Mouse (Mus musculus) embryonic facial prominence, embryonic 12.5 days (tissue): ENCODE measurements around the gene Ncapd3. TPM values are rescaled to one million over a fixed set of nuclear protein-coding genes. Genes with fewer than 3 reads are reported as not detected.

Experiments used
- ATAC-seq: fragments of 200-750 bp; cut with Nextera tagmentation; 2 replicates; pipeline ENCODE4 v1.8.0; 2017; ENCODE audit not compliant: insufficient number of reproducible peaks, insufficient read depth, low FRiP score, low TSS enrichment
- H3K27ac ChIP-seq: fragments of 300-500 bp; sonication (generic); 2 replicates; pipeline ENCODE4 v1.5.1; 2016; ENCODE audit warnings: mild to moderate bottlenecking
- H3K27me3 ChIP-seq: fragments of 300-500 bp; sonication (generic); 2 replicates; pipeline ENCODE4 v1.6.1; 2016; ENCODE audit warnings: mild to moderate bottlenecking, moderate library complexity
- H3K36me3 ChIP-seq: fragments of 300-500 bp; sonication (generic); 2 replicates; pipeline ENCODE4 v1.6.1; 2016; ENCODE audit warnings: mild to moderate bottlenecking
- H3K4me1 ChIP-seq: fragments of 300-500 bp; sonication (generic); 2 replicates; pipeline ENCODE4 v1.6.1; 2016
- H3K4me2 ChIP-seq: fragments of 300-500 bp; sonication (generic); replicated peaks from 2 replicates; pipeline ENCODE4 v1.6.1; 2016; ENCODE audit warnings: mild to moderate bottlenecking, moderate library complexity
- H3K4me3 ChIP-seq: fragments of 300-500 bp; sonication (generic); 2 replicates; pipeline ENCODE4 v1.5.1; 2016; ENCODE audit warnings: mild to moderate bottlenecking
- H3K9ac ChIP-seq: fragments of 300-500 bp; sonication (generic); 2 replicates; pipeline ENCODE4 v1.6.1; 2016; ENCODE audit warnings: mild to moderate bottlenecking, moderate library complexity
- H3K9me3 ChIP-seq: fragments of 300-500 bp; sonication (generic); 2 replicates; pipeline ENCODE4 v1.6.1; 2016; ENCODE audit warnings: mild to moderate bottlenecking, moderate library complexity
- WGBS: fragments of 180-500 bp; shearing (Covaris S2); methylation state at CpG from one replicate; pipeline ENCODE4 v1.1.7; 2016; 5-methylcytosine and 5-hydroxymethylcytosine counted together
- polyA plus RNA-seq: library from polyadenylated mRNA; unstranded; fragments of >200 nt; fragmentation: Nextera tagmentation; extraction: Ambion mirVana; gene quantifications from 2 replicates; pipeline ENCODE4 v1.2.1, GENCODE M21; 2016

The Ncapd3 gene
- 33.4 and 35.6 TPM in 2 replicates for polyA plus RNA-seq

DNA sequence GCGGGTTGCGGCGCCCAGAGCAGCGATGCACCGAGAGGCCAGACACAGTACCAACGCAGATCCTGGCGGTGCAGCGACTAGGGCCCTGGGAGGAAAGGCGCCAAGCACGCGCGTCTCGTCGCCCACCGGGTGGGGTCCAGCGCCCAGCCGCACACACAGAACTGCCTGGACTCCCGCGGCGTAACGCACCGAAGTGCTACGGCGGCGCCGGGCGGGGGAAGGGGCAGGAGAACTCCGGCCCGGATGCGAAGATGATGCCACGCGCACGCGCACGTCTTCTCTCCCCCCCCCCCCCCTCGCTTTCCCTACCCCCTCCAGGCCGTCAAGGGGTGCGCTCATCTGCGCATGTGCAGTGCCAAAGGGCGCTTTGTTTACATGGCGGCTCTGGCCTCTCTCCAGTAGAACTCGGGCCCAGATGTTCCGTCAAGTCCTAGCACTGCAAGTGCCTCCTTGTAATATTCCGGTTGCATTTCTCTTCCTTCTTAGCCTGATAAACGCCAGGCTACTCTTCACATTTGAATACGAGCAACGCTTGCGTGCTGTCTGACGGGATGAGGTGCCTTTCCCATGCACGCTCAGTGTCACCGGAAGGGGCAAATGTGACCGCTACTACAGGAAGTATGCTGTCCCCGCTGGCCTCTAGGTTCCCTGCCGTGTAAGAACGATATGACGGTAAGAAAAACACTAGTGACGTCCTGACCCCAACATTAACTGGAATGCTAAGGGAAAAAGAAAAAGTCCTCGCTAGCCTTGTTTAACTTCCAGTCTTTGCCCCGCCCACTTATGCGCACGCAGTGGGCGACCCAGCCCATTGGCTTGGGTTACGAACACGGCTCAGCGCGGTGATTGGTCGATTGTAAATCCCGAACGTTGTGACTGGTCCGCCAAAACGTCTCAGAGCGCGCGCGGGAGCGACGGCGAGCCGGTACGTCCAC is at the start of gene Ncapd3, which contains the start of gene Vps26b:
TSS of gene Ncapd3 (plus strand) at position 348 of the 935 bp plus-strand sequence.
TSS of gene Vps26b (minus strand) at position 238 of the 935 bp plus-strand sequence.
- Histone ChIP-seq H3K27me3 (no peaks in the 10 kb centered on the region), H3K9me3 (no peaks in the 10 kb centered on the region), H3K27ac (peak within 1 kb of the TSS; percentile 90), H3K4me1 (peaks cover 39% of the 10 kb centered on the region), H3K4me3 (peak within 1 kb of the TSS; percentile 98), H3K4me2 (peak within 1 kb of the TSS; percentile 88), H3K36me3 (no peaks in the 10 kb centered on the region), H3K9ac (peak within 1 kb of the TSS; percentile 95)
- under 1% methylated on average over 67 of the region's 80 CpGs for WGBS
- peak; percentile 93 for ATAC-seq

DNA sequence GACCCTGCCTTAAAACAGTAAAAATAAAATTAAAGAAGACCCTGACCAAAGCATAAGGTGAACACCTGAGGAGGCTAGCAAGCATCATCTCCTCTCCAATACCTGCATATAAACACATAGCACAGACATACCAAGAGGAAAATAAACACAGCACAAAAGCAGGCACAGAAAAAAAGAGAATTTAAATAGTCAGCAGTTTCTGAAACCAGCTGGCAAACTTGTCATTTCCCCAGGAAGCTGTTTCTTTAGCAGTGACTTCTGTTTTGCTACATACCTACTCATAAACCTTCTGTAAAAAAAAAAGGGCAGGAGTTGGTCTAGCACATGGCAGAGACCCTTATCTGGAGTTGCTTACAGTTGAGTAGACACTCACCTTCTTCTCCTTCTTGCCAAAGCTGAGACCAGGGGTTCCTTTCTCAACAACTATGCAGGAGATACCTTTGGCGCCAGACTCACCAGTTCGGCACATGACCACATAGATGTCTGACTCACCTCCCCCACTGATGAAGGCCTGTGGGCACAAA is 44.8 kb upstream of the Ncapd3 start:
- 93% methylated on average over 2 of the region's 2 CpGs for WGBS
- H3K4me1 ChIP-seq: no peaks in the 10 kb centered on the region
- no peak for ATAC-seq
- no peaks in the 10 kb centered on the region for H3K9me3 ChIP-seq
- H3K27me3 ChIP-seq: no peaks in the 10 kb centered on the region
- no peak overlapping the region for H3K9ac ChIP-seq
- H3K4me2 ChIP-seq: no peak overlapping the region
- H3K36me3 ChIP-seq: peaks cover 57% of the 10 kb centered on the region
- H3K4me3 ChIP-seq: no peak overlapping the region
- H3K27ac ChIP-seq: no peak overlapping the region

GRCm38 (mm10) chr9:26985668-26986277 is 44.2 kb upstream of the Ncapd3 start:
- no peaks in the 10 kb centered on the region for H3K27me3 ChIP-seq
- no peaks in the 10 kb centered on the region for H3K9me3 ChIP-seq
- H3K9ac ChIP-seq: no peak overlapping the region
- ATAC-seq: no peak
- H3K4me2 ChIP-seq: no peak overlapping the region
- H3K36me3 ChIP-seq: peaks cover 63% of the 10 kb centered on the region
- no peak overlapping the region for H3K27ac ChIP-seq
- H3K4me3 ChIP-seq: no peak overlapping the region
- H3K4me1 ChIP-seq: no peaks in the 10 kb centered on the region
- WGBS: 95% methylated on average over 6 of the region's 6 CpGs

DNA sequence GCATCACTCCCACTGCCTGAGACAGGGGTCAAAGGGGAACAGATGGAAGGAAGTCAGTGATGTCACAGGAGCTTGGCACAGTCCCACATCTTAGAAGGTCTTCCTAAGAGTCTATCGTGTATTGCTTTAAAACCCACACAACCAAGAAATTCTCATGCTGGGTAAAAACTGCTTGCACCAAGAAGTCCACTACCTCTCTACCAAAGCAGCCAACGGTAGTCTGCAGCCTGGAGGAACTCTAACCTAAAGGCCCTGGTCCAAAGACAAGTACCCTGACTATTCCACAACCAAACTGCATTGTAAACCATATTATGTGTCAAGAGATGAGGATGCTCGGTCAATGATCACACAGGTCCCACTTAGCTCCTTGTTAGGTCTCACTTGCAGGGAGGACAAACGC is 39.8 kb upstream of the Ncapd3 start:
- Histone ChIP-seq H3K9ac (no peak overlapping the region), H3K27me3 (no peaks in the 10 kb centered on the region), H3K9me3 (no peaks in the 10 kb centered on the region), H3K4me1 (no peaks in the 10 kb centered on the region), H3K4me3 (no peak overlapping the region), H3K36me3 (peaks cover 59% of the 10 kb centered on the region), H3K27ac (no peak overlapping the region), H3K4me2 (no peak overlapping the region)
- 96% methylated on average over 4 of the region's 4 CpGs for WGBS
- no peak for ATAC-seq

- peaks cover 41% of the 10 kb centered on the region for H3K36me3 ChIP-seq
These were observed 36.9 kb upstream of the Ncapd3 start for GRCm38 (mm10) chr9:26993118-26993517.

DNA sequence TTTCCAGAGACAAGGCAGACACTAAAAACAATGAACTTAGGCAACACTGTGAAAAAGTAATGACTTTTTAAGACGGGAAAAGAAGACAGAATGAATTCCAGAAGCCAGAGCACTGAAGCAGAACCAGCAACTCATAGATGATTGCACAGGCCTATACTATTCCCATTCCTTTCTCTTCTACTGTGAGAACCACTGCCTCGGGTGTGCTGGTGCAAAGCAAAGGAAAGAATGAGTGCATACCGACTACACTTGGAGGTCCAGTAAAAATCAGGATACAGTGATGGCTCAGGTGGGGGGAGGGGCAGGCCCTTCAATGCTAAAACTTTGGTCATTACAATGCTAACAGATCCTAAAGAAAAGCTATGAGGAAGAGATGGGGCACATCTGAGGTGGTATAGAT is 36.1 kb upstream of the Ncapd3 start:
- Histone ChIP-seq H3K27me3 (no peaks in the 10 kb centered on the region), H3K27ac (no peak overlapping the region), H3K4me3 (no peak overlapping the region), H3K4me1 (0 out of 2 replicates have a peak, but pooled peaks cover 5% of the 10 kb centered on the region), H3K36me3 (peaks cover 34% of the 10 kb centered on the region), H3K9ac (no peak overlapping the region), H3K9me3 (no peaks in the 10 kb centered on the region), H3K4me2 (no peak overlapping the region)
- no peak for ATAC-seq
- WGBS: 72% methylated on average over 3 of the region's 3 CpGs

More at GRCm38 (mm10) chr9:26993118-26993517, 36.9 kb upstream of the Ncapd3 start:
- H3K27ac ChIP-seq: no peak overlapping the region
- no peaks in the 10 kb centered on the region for H3K9me3 ChIP-seq
- no peak overlapping the region for H3K4me3 ChIP-seq
- ATAC-seq: no peak
- H3K27me3 ChIP-seq: no peaks in the 10 kb centered on the region
- H3K4me2 ChIP-seq: no peak overlapping the region
- 0 out of 2 replicates have a peak, but pooled peaks cover 3% of the 10 kb centered on the region for H3K4me1 ChIP-seq
- WGBS: 92% methylated on average over 10 of the region's 10 CpGs
- H3K9ac ChIP-seq: no peak overlapping the region

GRCm38 (mm10) chr9:26997062-26997461 is 32.9 kb upstream of the Ncapd3 start:
- H3K27me3 ChIP-seq: no peaks in the 10 kb centered on the region
- H3K4me3 ChIP-seq: no peak overlapping the region
- peaks cover 21% of the 10 kb centered on the region for H3K4me1 ChIP-seq
- ATAC-seq: no peak
- 88% methylated on average over 3 of the region's 3 CpGs for WGBS
- H3K27ac ChIP-seq: no peak overlapping the region
- H3K9ac ChIP-seq: no peak overlapping the region
- H3K4me2 ChIP-seq: no peak overlapping the region
- no peaks in the 10 kb centered on the region for H3K9me3 ChIP-seq
- 0 out of 2 replicates have a peak, but pooled peaks cover 2% of the 10 kb centered on the region for H3K36me3 ChIP-seq

- Histone ChIP-seq H3K9ac (no peak overlapping the region), H3K36me3 (no peaks in the 10 kb centered on the region), H3K4me3 (no peak overlapping the region), H3K4me2 (no peak overlapping the region), H3K9me3 (no peaks in the 10 kb centered on the region), H3K27me3 (no peaks in the 10 kb centered on the region), H3K27ac (no peak overlapping the region), H3K4me1 (peaks cover 21% of the 10 kb centered on the region)
- ATAC-seq: no peak
- WGBS: 94% methylated on average over 2 of the region's 2 CpGs
These were observed 32.5 kb upstream of the Ncapd3 start for GRCm38 (mm10) chr9:26997501-26997900.

DNA sequence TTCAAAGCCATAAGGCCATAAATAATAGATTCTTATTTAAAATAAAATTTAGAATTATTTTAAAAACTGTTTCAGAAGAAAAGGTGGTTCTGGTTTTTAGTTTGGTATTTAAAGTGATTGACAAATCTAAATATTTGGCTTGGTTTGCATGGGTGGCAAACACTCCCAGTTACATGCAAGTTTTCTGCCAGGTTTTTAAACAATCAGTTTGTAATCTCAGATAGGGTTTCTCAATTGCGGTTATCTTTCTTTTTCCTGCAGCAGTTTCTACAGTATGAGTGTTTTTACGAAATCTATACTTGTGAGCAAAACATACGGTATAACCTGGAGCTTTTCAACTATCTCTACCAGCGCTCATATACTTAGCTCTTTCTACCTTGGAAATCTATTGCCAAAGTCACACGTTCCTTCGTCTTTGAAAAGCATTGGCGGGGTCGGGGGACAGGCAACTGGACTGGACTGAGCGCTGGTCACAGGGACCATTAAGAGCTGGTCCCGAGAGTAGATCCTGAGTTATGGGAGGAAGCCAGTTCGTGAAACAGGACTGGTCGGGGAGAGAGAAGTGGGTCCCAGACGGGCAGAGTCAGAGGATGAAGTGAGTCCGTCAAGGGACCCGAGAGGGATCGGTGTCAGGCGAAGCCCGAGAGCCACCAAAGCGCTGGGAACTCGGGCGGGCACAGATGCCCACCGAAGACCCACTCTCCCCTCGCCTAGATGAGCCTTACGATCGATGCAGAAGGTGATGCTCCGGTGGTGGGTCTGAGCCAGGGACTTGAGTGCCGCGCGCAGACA is 31.1 kb upstream of the Ncapd3 start:
- ATAC-seq: peak; percentile 48
- H3K4me2 ChIP-seq: peak overlapping the region; percentile 76
- WGBS: 2% methylated on average over 29 of the region's 29 CpGs
- peaks cover 21% of the 10 kb centered on the region for H3K4me1 ChIP-seq
- H3K36me3 ChIP-seq: peaks cover 9% of the 10 kb centered on the region
- peak overlapping the region; percentile 76 for H3K9ac ChIP-seq
- peak overlapping the region; percentile 76 for H3K4me3 ChIP-seq
- peak overlapping the region; percentile 51; the same call in 1 of the 2 replicates for H3K27ac ChIP-seq
- H3K27me3 ChIP-seq: no peaks in the 10 kb centered on the region
- H3K9me3 ChIP-seq: no peaks in the 10 kb centered on the region

GRCm38 (mm10) chr9:26999461-27000395 is 30.2 kb upstream of the Ncapd3 start, which contains the start of the genes Acad8 and Thyn1:
Gene Acad8, minus strand, starts transcription at chr9:26999566.
Gene Thyn1, plus strand, starts transcription at chr9:26999710.
- H3K4me3 ChIP-seq: peak within 1 kb of the TSS; percentile 76
- H3K9ac ChIP-seq: peak within 1 kb of the TSS; percentile 76
- 1% methylated on average over 35 of the region's 35 CpGs for WGBS
- peak within 1 kb of the TSS; percentile 75 for H3K27ac ChIP-seq
- no peaks in the 10 kb centered on the region for H3K27me3 ChIP-seq
- H3K4me1 ChIP-seq: peaks cover 21% of the 10 kb centered on the region
- ATAC-seq: peak; percentile 99
- peak within 1 kb of the TSS; percentile 76 for H3K4me2 ChIP-seq
- no peaks in the 10 kb centered on the region for H3K9me3 ChIP-seq
- H3K36me3 ChIP-seq: peaks cover 16% of the 10 kb centered on the region
